Mouse (Mus musculus) adrenal gland, adult (tissue): Measurements from ENCODE around the gene Ada.

Source experiments
- DNase-seq, 2 experiments: peaks; one replicate each; pipeline ENCODE4 v3.0.0; 2022 to 2023; ENCODE audit warnings: low spot score in 1 of 2; ENCODE audit not compliant: inconsistent age in 2 of 2

Ada gene

DNA sequence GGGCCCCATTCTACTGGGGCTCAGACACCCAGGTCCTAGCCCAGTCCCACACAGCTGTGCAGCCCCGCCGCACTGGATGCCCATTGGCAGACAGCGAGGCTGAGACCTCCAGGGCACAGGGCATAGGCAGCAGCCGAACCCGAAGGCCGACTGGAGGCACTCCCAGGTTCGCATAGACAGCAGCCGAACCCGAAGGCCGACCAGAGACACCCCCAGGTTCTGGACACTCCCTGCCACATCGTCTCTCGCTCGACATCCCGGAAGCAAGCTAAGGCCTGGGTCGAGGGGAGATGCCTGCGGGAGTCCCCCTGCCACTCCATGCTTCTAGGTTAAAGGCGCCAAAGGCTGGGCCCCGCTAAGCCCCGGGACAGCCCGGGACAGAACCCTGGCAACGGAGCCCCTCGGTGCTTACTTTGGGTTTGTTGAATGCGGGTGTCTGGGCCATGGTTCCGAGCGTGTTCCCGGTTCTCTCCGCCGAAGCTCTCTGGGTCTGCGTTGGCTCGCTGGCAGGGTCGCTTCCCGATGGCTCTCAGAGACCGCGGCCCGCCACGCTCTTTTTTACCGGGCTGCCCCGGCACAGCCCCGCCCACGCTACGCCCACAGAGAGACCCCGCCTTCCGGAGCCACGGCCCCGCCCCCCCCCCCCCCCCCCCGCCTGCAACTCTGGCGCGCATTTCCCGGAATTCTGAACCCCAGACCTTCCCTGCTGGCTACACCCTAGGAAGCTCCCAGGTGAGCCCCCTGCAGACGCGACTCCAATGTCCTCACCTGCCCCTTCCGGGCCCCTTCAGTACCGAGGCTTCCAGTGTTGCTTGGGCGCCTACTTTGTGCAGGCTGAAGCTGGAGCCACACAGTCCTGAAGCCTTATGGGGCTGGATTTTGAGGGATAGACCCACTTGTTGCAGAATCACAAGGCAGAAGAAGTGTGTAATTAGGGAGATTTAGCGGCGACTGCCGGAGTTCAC is at the start of gene Ada:
Gene Ada (minus strand): TSS at position 593 of the 965 bp plus-strand sequence.
- peak; percentile 67 to 81 for DNase-seq

GRCm38 (mm10) chr2:163798411-163798810 is 48.4 kb upstream of the Ada start:
- DNase-seq, result peak in 1 of 2 experiments; percentile 63

DNA sequence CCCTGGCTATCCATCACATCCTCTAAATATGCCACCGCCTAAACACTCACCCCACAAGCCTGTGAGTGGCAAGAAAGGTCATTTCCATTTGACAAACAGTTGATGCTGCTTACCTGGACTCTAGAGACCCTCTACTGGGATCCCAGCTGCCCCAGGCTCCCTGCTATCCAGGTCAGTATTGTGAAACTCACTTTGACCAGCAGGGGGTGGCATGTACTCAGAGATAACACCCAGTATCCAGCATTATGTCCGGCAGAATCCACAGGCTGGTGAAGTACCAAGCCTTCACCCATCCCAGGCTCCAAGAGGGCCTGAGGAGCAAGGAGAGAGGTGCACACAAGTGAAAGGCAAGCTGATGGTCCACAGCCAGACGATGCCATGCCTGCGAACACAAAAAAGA is 38.4 kb upstream of the Ada start:
- DNase-seq, result peak; percentile 71 to 92

DNA sequence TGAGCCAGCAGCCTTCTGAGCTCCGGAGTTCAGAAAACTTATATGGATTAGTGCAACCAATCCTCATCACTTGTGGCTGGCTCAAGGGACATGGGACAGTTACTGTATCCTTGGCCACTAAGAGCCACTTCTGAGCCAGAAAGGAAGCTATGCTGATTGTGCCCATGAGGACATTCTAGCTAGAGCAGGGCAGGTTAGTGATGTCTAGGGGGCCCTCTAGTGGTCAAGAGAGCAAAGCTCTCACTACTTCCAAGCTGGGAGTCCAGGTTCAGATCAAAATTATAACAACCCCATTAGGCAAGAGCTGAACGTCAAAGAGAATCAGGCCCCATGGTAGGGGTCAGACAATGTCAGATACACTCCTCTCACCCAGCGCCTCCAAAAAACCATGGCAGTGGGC is 37.7 kb upstream of the Ada start:
- DNase-seq, result peak; percentile 51 to 84

DNA sequence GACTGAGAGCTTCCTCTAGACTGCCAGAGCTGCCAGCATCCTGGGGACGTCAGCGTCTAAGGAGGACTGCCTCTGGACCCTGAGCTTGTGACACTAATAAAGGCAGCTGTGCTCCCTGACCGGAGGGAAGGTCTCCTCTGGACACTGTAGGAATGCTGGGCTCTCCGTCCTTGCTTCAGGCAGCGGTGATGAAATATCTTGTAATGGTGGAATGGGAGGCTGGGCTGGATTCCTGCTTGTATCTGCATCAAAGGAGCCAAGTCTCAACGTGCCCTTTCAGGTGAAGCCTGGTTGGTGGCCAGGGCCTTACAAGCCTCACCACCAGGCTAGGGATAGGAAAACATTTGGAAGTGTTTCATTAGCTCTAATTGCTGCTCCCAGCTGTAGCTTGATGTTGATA is 37.0 kb upstream of the Ada start:
- no peak for DNase-seq

DNA sequence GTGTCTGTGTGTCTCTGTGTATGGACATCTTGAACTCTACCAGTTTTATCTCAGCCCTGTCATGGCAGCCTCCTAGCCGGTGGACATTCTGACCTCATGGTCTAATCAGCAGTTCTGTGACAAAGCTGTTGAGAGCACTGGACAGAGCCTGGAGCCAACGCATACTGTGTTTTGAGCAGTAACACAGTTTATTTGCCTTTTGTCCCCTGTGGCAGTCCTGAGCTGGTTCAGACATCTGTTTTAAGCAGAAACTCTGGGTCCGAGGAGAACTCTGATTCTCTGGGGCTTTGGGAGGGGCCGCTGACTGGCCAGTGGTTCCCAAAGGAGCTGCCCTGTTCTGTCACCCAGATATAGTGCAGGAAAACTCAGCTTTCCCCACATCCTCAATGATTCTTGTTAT is 33.9 kb upstream of the Ada start:
- no peak for DNase-seq

GRCm38 (mm10) chr2:163783368-163783767 is 33.3 kb upstream of the Ada start:
- no peak for DNase-seq

- DNase-seq, result no peak
Observed at GRCm38 (mm10) chr2:163778896-163779295, 28.9 kb upstream of the Ada start.

DNA sequence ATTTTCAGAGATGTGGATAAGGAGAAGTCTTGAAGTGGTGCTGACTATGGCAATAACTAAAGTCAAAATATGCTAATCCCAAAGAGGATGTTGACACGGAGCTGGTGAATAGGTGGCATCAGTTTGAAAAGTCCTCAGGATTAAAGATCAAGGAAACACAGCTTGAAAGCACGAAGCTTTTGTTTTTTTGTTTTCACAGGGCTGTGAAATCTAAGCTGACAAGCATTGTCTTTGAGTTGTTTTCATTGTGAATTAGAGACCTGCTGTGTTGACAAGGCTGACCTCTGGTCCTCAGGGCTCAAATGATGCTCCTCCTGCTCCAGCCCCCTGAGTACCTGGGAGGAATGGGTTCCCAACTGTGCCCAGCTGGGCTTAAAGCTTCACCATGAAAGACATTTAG is 27.0 kb upstream of the Ada start:
- DNase-seq, result no peak

- no peak for DNase-seq
Observed at GRCm38 (mm10) chr2:163776661-163777060, 26.6 kb upstream of the Ada start.

DNA sequence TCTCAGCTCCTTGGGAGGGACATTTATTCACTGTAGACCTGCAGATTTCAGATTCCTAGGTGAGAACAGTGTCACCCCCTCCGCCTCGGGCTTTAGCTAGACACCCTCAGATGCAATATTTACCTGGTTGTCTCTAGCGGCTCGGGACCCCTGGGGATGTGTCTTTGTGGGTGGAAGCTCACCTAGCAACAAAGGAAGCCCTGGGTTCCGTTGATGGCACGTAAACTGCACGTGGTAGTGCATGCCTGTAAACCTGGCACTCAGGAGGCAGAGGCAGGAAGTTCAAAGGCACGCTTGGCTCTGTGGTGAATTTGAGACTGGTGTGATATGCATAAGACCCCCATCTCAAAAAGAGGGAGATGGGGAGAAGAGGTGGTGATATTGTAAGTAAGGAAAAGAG is 20.7 kb upstream of the Ada start:
- DNase-seq, result no peak

- DNase-seq, result no peak
Observed at GRCm38 (mm10) chr2:163766890-163767289, 16.9 kb upstream of the Ada start.

- no peak for DNase-seq
Observed at GRCm38 (mm10) chr2:163766261-163766660, 16.2 kb upstream of the Ada start.

- DNase-seq, result no peak
Observed at GRCm38 (mm10) chr2:163761402-163761801, 11.4 kb upstream of the Ada start.

GRCm38 (mm10) chr2:163760589-163760988 is 10.6 kb upstream of the Ada start:
- DNase-seq, result no peak

DNA sequence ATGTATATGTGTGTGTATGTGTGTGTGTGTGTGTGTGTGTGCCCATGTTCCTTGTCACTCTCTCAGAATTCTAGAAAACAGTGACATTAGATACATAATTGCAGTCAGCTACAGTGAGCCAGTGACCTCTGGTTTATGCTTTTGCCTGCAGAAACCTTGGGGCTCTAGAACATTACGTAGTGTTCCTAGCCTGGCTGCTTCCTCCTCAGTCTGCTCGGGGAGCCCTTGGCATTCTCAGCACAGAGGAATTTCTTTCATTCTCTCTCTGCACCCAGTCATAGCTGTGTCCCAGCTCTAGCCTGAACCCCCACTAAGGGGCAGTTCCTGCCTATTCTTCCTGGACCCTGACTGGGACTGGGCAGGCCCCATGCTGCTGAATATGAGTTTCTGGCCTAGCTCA is 8.1 kb upstream of the Ada start:
- peak; percentile 56 to 62 for DNase-seq

DNA sequence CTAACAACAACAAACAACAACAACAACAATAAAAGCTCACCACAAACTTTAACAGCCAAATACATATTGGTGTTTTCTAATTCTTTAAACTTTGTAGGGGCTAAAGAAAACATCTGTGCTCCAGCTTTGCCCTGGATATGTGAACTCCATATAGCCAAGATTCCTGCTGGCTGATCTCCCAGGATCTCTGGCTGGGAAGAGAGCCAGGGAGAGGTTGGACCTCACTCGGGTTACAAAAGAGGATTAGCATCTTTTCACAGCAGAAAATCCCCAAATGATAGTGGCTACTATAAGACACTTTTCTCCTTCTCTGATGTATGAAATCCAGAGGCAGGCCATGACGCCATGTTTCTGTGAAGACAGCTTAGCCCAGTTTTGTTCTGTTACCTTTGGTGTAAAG is 6.7 kb upstream of the Ada start:
- DNase-seq, result peak; percentile 38 to 68

- no peak for DNase-seq
Observed at GRCm38 (mm10) chr2:163754228-163754627, 4.2 kb upstream of the Ada start.

DNA sequence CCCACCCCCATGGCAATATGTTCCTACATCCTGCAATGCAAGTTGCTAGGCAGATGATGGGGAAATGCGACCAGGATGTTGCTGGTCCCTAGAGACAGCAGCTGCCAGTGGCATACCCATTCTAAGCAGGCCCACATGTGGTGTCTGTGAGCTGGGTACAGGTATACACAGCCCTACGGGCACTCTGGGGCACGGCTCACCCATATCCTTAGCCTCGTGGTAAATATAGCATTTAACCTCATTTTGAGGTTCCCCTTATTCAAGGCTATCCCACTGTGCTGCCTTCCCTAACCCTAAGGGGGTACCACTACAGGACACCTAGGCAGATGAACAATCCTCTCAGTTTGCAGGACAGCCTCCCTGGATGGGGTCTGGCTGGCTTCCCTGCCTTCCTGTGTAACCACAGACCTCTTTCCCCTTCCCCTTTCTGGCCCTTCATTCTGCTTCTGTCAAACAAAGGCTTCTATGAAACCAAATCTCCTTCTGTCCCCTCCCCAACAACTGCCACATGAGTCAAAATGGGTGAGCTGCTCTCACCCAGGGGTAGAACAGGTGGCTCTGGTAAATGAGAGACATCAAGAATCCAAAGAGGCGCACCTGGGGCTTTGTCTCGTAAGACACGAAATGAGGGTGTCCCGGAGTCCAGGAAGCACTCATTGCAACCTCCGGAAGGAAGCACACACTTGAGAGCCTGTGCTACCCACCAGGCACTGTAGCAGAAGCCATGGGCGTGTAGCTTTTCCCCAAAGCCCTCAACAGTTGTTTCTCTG is 5.1 kb downstream of the Ada start:
- no peak for DNase-seq

DNA sequence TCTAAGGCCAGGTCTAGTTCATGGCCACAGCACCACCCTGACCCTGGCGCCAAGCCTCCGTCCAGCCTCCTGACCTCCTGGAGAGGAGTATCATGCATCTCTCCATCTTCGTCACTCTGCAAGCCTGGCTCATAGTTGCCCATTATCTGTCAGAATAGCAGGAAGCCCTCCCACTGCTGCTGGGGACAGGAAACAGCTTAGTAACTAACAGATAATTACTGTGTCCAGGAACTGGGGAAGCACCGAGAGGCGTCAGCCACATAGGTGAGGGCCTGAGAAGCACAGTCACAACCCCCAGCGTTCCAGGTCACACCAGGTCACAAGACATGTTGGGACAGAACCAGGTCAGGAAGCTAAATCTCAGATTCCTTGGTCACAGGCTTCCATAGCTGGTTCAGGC is 6.7 kb downstream of the Ada start:
- no peak for DNase-seq

- no peak for DNase-seq
Observed at GRCm38 (mm10) chr2:163742656-163743055, 7.4 kb downstream of the Ada start.

DNA sequence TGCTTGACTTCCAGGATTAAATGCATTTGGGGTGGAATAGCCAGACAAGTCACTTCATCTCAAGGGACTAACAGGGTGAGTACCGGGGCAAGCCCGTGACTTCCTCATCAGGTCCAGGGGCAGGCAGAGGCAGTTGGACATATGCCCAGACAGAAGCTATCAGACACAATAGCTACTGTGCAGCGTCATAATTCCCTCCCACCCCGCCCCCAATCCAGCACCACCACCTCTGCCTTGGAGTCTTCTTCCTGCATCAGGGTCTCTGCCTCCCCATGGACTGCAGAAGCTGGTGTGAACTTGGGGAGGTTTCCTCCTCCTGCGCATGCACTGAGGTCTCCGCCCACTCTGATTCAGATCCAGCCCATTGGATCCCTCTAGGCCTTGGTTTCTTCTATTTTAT is 14.1 kb downstream of the Ada start:
- DNase-seq, result peak in 1 of 2 experiments; percentile 68
